Mouse (Mus musculus): ENCODE data around the gene Gm11639.

DNA sequence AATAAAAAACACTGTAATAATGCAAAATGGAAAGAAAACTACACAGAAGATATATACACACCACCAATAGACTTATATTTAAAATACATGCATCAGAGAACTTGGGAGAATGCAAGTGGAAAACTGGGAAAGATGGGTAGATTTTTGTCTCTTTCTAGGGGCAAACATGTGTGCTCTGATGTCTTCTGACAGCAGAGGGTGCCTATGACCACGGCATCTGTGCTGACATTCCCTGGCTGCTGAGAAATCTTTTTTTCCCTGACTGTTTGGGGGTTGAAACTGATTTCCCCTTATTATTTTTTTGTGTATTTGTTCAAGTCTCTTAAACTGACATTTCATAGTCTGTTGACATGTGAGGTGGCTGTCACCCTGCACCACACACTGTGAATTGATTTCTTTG lies 81.6 kb downstream of the Gm11639 start:
- TF ChIP-seq CTCF (IDR thresholded peaks at IDR 0.05; ENCODE audit: low read depth) (no peak), EP300 (IDR thresholded peaks at IDR 0.05; ENCODE audit: low read depth) (no peak)

All from liver, postnatal 0 days (tissue).